Mouse (Mus musculus) cerebellum, postnatal 36 days (tissue): ENCODE measurements at regions not wholly inside any gene's neighbourhood (a gene's known extent, or its start where the extent isn't known, plus 50 kb on each side); places are given as distances from the start of the nearest gene placed in this dataset.

Source experiments
- DNase-seq, 2 experiments: peaks; one replicate each; pipeline ENCODE4 v3.0.0; 2021 to 2022; ENCODE audit warnings: mixed read lengths in 2 of 2

GRCm38 (mm10) chr9:61669729-61670520 lies 244.4 kb downstream of the Rplp1 start:
- no peak for DNase-seq

GRCm38 (mm10) chr9:61668723-61669122 lies 245.6 kb downstream of the Rplp1 start:
- DNase-seq, result no peak

GRCm38 (mm10) chr9:61668157-61668697 lies 246.1 kb downstream of the Rplp1 start:
- DNase-seq, result no peak

- DNase-seq, result no peak
Observed at GRCm38 (mm10) chr9:61667453-61668074, 246.8 kb downstream of the Rplp1 start.

- DNase-seq, result no peak
Observed at GRCm38 (mm10) chr9:61666761-61667332, 247.5 kb downstream of the Rplp1 start.

- no peak for DNase-seq
Observed at GRCm38 (mm10) chr9:61666118-61666517, 248.2 kb downstream of the Rplp1 start.

- DNase-seq, result no peak
Observed at GRCm38 (mm10) chr9:61665254-61665653, 249.1 kb downstream of the Rplp1 start.

- no peak for DNase-seq
Observed at GRCm38 (mm10) chr9:61664000-61664622, 250.2 kb downstream of the Rplp1 start.

- no peak for DNase-seq
Observed at GRCm38 (mm10) chr9:61662055-61663028, 252.0 kb downstream of the Rplp1 start.

- no peak for DNase-seq
Observed at GRCm38 (mm10) chr9:61660191-61660590, 254.2 kb downstream of the Rplp1 start.

GRCm38 (mm10) chr9:61657996-61658395 lies 256.3 kb downstream of the Rplp1 start:
- no peak for DNase-seq

- peak in 1 of 2 experiments; percentile 15 for DNase-seq
Observed at GRCm38 (mm10) chr9:61655433-61655981, 258.8 kb downstream of the Rplp1 start.

- DNase-seq, result no peak
Observed at GRCm38 (mm10) chr9:61645661-61646425, 268.5 kb downstream of the Rplp1 start.

- no peak for DNase-seq
Observed at GRCm38 (mm10) chr9:61640739-61641138, 268.6 kb downstream of the Tle3 start.

- DNase-seq, result no peak
Observed at GRCm38 (mm10) chr9:61638908-61639307, 266.7 kb downstream of the Tle3 start.

- DNase-seq, result no peak
Observed at GRCm38 (mm10) chr9:61633936-61634335, 261.8 kb downstream of the Tle3 start.

- no peak for DNase-seq
Observed at GRCm38 (mm10) chr9:61632602-61633001, 260.4 kb downstream of the Tle3 start.

- DNase-seq, result no peak
Observed at GRCm38 (mm10) chr9:61631097-61631496, 258.9 kb downstream of the Tle3 start.

GRCm38 (mm10) chr9:61627801-61628574 lies 255.8 kb downstream of the Tle3 start:
- no peak for DNase-seq

- no peak for DNase-seq
Observed at GRCm38 (mm10) chr9:61622933-61623332, 250.8 kb downstream of the Tle3 start.
